Mouse (Mus musculus): ENCODE measurements at regions not wholly inside any gene's neighbourhood (a gene's known extent, or its start where the extent isn't known, plus 50 kb on each side); places are given as distances from the start of the nearest gene placed in this dataset.

DNA sequence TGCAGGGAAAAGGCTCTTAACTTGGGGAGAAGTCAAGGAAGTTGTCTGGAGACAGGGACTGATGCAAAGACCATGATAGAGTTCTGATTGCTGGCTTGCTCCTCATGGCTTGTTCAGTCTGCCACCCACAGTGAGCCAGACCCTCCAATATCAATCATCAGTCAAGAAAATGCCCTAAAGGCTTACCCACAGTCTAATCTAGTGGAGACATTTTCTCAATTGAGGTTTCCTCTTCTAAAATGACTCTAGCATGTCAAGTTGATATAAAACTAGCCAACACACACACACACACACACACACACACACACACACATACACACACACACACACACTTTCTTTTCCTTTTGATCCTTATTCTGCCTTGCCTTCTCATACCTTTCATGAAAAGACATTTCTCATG, 367.2 kb upstream of the Pik3r1 start:
- DNase-seq (ENCODE audit: low read depth): peak; percentile 66

DNA sequence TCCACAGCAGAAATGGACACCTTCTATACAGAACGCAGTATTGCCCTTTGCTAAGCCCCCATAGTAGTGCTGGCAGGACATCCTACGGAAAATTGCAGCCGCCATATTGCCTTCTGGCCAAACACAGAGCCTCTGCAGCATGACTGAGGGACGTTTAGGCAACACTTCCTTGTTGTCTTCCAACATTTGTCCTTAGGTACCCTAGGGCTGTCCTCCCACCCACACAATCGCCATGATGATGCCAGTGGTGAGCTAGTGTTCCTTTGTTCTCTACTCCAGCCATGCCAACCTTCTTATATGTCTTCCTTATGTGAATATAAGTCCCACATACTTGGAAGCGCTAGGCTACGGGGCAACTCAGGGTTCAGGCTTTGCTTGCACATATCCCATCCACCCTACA, 375.0 kb upstream of the Pik3r1 start:
- no peak for DNase-seq (ENCODE audit: low read depth)

DNA sequence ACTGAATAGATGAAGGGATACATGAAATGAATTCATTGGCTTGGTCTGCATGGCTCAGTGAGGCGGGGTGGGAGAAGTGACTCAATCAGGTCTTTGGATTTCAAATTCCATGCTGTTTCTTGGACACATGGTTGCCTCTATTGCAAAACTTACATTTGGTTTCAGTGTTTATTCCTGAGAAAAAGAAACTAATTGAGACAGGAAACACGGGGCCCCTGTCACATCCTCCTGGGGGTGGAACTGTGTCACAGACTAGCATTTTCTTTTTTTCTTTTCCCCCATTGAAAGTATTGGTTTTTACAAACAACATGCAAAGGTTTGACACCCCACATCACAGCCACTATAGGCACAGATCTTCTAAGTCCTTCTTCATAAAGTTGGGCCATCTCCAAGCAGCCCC, 375.8 kb upstream of the Pik3r1 start:
- peak; percentile 57 for DNase-seq (ENCODE audit: low read depth)

DNA sequence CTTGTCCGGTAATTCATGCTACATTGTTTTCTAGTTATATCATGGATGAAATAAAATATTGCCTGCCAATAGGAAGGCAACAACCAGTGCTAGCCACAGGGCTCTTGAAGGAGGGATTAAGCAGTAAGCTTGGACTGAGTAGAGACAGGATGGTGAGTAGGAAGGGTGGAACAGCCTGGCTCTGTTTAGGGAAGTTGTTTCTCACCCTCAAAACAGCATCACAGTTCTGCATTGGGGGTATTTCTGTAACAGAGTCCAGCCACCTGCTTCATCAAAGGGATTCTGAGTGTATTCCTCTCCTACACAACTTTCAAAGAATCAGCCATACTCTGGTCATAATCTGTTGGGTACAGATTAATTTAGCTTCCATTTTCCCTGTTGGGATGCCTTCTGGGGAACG, 380.0 kb upstream of the Pik3r1 start:
- no peak for DNase-seq (ENCODE audit: low read depth)

DNA sequence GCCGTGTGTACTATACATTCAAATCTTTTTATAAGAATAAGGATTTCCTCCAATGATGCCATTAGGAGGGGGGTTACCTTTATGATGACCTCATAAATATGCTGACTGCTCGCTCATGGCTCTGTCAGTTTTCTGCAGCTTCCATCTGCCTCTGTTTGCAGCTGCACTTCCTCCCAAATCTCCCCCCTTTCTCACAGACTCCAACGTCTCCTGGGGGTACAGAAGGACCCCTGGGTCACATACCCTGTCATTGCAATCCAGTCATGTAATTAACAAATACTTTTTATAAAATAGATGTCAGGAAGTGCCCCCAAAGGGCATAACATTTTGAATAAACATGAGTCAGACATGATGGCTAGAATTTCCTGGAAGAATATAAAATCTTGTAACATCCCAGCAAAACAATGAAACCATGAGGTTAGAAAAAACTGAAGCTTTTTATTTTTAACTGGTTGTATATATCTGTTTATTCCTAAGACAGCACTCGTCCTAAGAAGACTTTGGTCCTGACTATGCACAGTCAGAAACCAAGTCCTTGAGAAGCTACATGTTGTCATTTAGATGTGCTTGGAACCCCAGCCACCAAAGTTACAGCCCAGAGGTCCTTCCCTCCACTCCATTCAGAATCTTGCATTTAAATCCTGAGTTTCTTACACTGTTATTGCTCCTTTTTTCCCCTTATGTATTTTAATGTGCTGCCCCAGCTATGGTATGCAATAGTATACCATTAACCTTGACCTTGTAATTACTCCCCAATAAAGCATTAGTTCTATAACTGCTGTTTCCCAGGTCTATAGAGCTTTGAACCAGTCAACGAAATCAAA, 386.0 kb upstream of the Pik3r1 start:
- DNase-seq (ENCODE audit: low read depth): no peak

DNA sequence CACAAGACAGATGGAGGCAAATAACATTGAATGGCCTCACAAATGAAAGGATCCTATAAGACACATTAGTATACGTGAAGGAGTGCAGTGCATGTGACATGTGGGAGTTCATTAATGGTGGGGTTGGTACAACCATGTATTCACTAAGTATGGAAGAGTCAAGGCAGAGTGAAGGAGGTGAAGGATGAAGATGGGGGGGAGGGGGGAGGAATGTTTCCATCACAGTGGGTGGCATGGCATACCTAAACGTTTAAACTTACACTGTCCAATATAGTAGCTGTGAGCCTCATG, 386.5 kb upstream of the Pik3r1 start:
- no peak for DNase-seq (ENCODE audit: low read depth)

DNA sequence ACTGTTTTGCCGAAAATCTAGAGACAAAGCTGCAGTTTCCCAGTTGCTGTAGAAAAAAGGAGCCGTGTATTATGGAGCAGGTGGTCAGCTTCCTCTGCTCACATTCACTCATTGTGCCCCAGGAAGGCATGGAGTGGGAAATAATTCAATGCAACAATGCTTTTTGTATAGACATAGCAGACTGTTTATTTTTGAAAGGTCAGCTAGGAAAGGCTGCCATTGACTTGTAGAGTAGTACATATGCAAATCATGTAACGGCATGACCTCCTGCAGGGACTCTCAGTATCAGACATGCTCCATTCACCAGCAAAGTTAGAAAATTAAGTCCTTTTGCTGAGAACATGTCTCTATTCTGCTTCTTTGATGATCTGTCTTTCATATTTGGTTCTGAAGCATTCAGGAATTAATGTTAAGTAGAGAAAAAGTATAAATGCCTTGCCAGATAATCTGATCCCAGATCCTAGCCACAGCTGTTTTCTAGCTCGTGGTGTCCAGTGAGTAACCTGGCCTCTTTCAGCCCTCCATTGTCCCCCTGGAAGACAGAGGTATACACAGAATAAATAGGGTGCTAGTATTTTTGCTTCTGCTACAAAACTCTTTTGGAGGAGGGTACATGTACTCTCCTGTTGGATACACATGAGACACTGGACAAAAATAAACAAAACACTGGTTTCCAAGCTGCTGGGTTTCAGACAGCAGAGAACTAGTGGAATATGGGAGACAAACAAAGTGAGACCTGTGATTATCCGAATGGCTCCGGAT, 389.5 kb upstream of the Pik3r1 start:
- DNase-seq (ENCODE audit: low read depth): no peak

DNA sequence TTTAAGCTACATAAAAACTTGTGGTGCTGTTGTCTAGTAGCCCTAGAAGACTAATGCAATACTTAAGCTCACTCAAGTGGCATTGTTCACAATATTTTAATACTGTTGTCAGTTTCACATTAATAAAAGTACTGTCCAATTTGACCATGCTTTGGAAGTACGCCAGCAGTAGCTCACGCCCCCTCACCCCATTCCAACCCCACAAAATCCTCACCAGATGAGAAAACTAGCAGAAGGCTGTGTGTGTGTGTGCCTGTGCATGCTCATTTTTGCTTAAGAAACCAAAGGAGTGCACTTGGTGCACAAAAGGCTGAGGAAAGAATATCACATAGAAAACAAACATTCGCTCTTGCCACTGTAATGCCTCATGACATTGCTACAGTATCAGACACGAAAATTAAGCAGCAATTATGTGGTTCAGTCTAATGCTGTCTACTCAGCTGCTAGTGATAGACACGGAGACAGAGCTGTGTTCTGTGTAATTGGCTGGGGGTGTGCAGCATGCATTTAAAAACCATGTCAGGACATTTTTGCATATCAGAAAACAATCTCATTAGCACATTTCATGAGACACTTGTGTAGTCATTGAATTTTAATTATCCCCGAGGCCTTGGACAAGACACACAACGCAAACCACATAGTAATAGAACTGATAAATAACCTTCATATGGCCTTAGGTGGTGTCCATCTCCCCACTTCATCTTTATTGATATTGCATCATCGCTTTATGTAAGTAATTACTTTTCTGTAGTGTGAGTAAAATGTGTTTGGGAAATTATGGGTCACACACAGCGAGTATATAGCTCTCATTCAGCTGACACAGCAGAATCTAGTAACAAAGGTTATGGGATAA, 405.6 kb upstream of the Pik3r1 start:
- no peak for DNase-seq (ENCODE audit: low read depth)

DNA sequence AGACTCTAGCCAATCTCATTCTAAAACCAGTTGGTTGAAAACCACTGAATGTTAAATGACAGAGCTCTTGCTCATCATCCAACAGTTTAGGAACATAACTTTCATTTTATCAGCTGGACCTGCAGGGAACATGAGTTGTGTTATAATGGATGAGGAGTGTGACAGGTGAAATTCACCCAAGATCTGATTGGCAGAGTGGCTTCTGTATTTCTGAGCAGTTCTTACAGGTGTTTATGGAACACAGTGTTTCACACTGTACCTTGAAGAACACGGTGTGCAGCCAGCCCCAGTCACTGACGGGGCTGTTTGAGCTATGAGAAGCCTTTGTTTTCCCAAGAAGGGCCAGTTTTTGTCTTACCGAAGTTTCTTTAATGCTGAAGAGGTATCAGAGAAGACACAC, 406.4 kb upstream of the Pik3r1 start:
- no peak for DNase-seq (ENCODE audit: low read depth)

DNA sequence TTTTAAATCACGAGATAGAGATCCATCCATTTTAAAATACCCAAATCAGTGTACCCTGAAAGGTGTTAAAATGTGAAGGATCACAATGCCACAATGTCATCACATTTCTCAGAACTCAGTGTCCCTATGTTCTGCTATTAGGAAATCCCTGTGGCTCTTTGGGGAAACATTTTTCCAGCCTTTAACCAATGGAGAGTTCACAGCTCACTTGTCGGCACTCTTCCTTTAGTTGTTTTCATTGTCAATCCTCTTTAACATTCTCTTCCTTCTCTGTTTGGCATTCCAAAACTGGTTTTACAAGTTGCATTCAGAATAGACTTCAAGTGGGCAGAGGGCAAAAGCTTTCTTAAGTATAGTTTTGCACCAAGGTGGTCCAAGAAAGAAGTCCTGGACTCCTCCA, 406.9 kb upstream of the Pik3r1 start:
- DNase-seq (ENCODE audit: low read depth): no peak

DNA sequence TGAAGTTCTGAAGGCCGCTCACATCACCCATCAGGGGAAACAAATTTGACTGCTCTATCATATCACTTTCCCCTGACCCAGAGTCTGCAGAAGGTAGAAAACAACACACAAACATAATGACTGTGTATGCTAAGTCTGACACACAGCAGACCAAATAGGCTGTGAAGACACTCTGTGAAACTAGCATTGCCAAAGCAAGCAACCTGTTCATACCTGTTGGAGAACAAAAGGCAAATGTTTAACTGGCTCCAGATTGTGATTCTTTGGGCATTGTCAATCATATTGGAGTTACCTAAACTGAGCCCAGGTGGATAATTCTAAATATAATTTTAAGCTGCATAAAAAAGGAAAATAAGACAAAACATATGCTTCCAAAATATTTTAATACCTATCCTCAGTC, 407.4 kb upstream of the Pik3r1 start:
- DNase-seq (ENCODE audit: low read depth): no peak

DNA sequence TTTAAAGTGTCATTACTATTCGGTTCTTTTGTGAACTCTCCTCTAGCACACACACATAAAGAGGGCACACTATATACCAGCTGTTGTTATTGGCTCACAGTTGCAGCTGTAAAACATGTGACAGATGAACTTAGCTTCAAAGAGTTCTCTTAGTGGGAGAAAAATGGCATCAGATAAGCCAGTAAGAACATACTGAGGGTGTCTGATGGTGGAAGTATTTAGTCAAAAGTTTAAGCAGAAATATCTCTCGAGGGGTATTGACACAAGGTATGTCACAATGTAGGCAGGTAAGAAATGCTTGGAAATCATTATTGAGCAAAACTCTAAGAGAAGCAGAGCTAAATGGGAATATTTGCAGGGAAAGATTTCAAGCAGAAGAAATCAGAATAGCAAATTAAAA, 408.4 kb upstream of the Pik3r1 start:
- no peak for DNase-seq (ENCODE audit: low read depth)

DNA sequence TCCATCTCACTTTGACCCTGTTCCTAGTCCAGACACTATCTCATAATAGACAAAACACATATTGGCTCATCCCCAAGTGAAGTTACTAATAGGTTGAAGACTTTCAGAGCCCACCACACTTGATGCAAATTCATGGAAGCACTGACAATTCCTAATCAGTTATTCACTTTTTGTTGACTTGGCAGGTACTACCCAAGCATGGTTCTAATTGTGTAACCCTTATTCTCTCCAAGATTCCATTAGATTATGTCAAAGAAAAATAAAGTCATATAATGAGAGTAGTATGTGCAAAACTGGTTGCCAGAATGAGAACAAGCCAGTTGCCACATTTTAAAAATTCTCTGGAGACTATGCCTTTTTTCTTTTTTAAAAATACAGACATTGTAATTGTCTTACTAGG, 426.7 kb upstream of the Pik3r1 start:
- no peak for DNase-seq (ENCODE audit: low read depth)

DNA sequence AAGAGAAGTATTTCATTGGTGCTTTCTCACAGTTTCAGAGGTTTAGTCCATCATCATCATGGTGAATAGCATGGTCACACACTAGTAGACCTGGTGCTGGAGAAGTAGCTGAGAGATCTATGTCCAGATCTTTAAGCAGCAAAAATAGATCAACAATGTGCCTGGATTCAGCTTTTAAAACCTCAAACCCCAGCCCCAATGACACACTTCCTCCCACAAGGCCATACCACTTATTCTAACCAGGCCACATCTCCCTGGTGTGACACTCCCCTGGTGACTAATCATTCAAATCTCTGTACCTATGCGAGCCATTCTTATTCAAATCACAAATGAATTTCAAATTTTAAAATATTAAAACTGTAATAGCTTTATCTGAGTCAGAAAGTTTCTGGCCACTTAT, 434.3 kb upstream of the Pik3r1 start:
- peak; percentile 91 for DNase-seq (ENCODE audit: low read depth)

DNA sequence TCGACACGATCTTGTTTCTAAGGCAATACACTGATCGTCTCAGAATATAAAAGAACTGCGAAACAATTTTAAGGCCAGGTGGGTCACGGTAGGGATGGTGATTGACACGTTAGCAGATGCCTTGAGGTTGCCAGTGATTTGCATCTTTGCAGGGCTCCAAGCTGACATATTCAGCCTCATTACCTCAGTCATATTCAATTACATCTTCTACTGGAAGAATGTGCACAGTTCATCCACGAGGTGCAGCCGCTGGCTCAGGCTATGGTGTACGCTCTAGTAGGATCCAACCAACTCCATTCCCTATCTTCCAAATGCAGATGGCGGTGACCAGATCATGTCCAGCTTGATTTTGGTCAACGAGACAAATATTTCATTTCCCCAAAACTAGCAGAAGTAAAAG, 450.5 kb upstream of the Pik3r1 start:
- no peak for DNase-seq (ENCODE audit: low read depth)

DNA sequence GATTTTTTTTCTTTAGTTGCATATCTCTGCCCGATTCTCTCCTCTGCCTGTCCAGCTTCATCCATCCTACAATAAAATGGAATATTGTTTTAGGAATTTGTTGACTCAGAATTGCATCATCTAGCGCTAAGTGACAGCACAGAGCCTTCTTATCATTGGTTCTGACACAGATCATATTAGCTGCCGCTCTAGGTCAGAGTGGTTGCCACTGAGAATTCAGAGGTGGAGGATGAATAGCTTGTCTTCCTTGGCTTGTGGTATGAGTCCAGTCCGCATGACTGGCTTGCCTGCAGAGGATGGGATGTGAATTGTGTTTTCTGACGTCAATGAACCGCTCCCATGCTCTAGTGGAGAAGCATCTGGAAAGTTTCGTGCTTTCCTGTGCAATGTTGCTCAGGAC, 462.3 kb upstream of the Cd180 start:
- no peak for DNase-seq (ENCODE audit: low read depth)

DNA sequence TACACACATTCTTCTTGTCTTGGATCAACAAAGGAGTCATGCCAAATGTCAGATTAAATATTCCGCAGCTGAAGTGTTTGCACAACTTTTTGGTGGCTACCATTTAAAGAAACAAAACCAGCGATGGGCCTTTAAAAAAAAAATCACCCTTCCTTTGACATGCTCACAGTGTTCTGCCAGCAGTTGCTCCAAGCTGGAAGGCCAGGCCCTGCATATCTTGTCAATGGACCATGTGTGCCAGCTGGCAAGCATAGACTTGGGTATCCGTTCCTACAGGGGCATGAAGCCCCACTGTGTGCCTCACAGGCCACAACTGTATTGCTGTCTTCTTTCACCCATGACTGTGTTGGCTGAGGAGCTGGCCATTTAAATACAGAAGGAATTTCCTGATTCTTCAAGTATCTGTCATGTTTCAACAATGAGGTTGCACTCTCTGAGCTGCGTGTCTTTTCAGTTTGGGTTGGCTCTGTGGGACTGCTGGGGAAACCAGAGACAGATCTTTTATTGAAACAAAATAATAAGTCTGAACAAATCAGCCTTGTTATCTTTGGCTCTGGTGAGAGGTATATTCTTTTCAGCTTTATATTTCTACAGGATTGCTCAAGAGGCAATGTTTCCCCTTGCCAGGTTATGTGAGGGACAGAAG, 460.9 kb upstream of the Cd180 start:
- DNase-seq (ENCODE audit: low read depth): no peak

DNA sequence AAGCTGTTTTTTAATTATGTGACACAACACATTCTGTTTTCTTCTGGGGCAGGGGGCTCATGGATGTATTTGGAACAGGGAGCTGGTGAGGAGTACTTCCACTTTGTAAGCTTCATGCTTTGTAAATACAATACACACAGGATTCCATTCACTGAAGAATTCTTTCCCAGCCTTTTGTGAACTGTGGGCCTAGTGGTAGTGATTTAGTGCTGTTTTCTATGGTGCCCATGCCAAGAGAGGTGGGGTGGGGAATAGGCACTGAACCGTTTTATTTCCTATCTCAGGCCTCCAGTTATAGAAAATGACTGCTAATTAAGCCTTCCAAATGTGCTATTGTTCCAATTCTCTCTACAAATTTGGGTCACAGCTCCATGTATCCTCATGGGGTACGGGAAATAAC, 442.5 kb upstream of the Cd180 start:
- DNase-seq (ENCODE audit: low read depth): no peak

DNA sequence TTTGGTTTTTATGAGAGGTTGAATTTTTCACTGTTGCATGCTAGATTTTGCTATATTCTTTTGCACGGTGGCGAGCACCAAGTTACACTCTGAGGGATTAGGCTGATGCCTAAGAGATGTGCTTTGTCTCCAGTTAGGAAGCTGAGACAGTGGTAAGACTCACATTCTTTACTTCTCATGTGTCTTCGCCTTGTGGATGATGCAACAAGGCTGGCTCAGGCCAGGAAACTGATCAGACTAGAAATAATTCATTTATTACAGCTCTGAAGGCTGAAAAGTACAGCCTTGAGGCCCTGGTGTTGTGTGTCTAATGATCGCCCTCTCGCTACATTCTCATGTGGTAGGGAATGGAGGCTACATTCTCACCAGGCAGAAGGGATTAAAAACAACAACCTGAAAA, 441.6 kb upstream of the Cd180 start:
- no peak for DNase-seq (ENCODE audit: low read depth)

DNA sequence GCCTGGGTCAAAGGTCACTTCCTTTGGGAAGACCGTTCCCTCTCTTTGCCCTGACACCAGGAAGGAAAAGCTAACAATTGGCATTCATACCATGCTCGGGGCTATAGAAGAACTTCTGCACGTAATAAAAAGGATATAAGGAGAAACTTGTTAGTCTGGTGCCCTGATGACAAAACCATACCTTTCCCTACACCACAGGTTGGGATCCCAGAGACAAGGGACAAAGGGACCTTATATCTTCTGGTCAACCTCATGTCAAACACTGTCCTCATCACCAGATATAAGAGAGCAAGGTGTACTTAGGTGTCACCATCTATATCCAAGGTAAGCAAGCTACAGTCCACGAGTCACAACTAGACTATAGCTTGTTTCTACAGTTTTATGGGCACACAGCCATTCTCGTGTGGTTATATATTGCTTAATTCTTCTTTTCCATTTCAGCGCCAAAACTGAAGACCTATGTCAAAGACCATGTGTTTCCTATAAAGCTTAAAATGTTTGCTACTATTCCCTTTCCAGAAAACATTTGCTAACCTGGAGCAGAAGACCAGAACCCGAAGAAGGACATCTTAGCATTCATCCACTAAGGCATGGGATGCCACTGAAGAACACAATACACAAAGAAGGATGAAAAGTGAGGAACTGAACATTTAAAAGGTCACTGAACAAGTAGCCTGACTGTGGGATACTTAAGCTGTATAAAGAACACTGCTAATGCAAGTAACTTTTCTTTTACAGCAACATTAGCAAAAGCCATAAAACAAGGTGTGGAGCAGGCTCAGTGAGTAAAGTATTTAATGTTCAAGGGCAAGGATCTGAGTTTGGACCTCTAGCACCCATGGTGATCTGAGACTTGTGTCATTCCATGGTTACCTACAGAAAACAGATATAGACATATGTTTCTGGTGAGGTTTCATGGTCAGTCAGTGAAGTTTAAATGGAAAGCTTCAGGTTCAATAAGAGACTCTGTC, 437.7 kb upstream of the Cd180 start:
- DNase-seq (ENCODE audit: low read depth): peak; percentile 21

DNA sequence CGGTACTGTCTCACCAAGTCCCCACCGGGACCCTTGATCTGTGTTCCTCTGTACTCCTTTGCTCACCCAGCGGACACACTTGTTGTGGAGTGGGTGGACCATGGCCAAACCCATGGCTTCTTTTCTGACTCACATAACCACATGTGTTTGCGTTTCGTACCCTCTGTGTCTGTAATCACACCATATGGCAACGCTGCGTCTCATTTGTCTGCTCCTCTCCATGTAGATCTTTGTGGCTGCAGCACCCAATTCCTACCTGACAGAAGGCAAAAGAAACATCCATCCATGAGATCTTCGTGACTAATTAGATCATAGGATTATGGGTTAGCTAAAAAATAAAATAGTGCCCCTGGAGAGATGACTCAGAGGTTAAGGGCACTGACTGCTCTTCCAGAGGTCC, 435.2 kb upstream of the Cd180 start:
- DNase-seq (ENCODE audit: low read depth): peak; percentile 6

Measured in 416B (cell line).